Mouse (Mus musculus) adrenal gland (tissue): ENCODE measurements around the gene Gjb3.

ENCODE experiments used
- intact Hi-C: fragments of 180-260 bp; cut with DNase I; formaldehyde crosslinking; loops from one replicate; pipeline ENCODE4 v1.15.1; 2025

The Gjb3 gene

GRCm38 (mm10) chr4:127292631-127293030 lies 38.0 kb downstream of the Gjb3 start:
- intact Hi-C loops = no loop called here

GRCm38 (mm10) chr4:127289039-127289548 lies 41.5 kb downstream of the Gjb3 start:
- intact Hi-C loops = no loop called here

DNA sequence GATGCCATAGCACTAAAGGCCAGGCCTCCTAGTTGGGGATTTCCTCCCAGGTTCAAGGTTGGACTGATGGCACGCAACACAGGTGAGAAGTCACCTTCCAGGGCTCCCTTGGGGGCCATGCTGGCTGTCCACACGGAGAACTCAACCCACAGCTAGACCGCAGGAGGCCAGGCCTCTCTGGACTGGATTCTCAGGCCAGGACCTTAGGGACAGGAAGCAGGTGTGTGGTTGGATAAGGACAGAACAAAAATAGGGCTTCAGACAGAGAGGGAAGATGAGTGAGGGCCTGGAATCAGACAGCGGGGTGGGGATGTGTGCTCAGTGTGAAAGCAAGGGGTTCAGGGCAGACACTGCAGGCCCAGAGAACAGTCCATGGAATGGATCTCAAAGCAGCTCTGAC lies 43.7 kb downstream of the Gjb3 start:
- intact Hi-C loops = no loop called here

DNA sequence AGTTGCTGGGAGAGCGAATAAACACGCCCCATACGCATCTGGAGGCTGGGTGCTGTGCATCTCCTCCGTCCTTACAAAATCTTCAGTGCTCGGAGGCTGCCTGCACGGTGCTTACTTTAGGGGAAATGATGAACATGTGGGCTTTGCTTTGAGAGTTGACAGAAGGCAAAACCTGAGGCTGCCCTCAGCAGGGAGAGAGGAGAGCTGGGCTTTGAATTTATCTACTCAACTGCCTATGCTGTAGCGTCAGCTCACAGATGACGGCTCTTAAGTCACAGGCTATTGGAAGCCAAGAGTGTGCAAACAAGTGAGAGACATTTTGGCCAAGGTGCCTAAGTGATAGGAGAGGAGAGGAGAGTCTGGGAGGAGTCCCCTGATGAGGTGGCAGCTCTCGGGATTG lies 51.4 kb downstream of the Gjb3 start:
- intact Hi-C loops = no loop called here

DNA sequence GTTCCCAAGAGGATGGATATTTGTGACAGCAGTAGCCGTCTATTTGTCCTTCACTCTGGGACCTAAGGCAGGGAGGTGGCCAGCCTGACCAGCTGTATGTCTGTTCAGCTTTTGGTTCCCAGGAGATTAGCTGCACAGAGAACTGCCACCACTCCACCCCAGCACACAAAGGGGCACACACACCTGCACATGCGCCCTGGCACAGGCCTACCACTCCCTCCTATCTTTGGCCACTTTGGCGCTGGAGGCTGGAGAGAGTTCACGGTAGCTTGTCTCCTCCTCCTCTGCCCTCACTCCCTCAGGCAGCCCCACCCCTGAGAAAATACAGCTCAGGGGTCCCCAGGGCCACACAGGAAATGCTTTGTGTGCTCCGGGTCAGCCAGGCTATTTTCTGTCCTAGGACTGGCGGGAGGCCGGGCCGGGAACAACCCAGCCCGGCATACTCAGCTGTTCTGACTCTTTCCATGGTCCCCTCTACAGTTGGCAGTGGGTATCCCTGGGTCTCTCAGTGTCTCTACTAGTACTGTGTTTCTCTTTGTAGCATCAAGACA lies 52.1 kb downstream of the Gjb3 start:
- intact Hi-C loops = no loop called here
